Mouse (Mus musculus): ENCODE results near the gene Ndufs7.
"Not testable (repeated sequence)": the region's sequence is repeated elsewhere in the genome, so short reads cannot be mapped to it uniquely, and the experiment has no call there.

DNA sequence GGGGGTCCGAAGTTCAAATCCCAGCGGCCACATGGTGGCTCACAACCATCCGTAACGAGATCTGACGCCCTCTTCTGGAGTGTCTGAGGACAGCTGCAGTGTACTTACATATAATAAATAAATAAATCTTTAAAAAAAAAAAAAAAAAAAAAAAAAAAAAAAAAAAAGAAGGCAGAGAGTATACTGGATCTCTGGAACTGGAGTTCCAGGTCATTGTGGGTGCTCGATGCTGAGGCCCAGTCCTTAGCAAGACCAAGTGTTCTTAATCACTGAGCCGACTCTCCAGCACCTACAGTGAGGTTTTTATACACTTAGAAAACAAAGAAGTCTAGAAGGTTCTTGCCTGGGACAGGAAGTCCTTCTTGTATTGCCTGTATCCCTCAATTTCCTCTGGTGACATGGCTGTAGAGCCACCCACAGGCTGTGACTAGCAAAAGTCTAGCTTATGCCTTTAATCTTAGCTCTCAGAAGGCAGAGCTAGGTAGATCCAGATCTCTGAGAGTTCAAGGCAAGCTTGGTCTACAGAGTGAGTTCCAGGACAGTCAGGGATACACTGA, 37.3 kb upstream of the Ndufs7 start:
- not testable (repeated sequence) for TF ChIP-seq CTCF (conservative IDR thresholded peaks at IDR 0.05 in 1 of 2, IDR thresholded peaks at IDR 0.05 in 1 of 2; ENCODE audit: low read depth in 2 of 2, low read length in 2 of 2); POLR2A (IDR thresholded peaks at IDR 0.05; ENCODE audit: low read depth, low read length); MEF2A (IDR thresholded peaks at IDR 0.05; ENCODE audit: borderline replicate concordance, low read depth, low read length)
